Mouse (Mus musculus): ENCODE measurements around the gene Gm20807. TPM values are rescaled to one million over a fixed set of nuclear protein-coding genes. Genes with fewer than 3 reads are reported as not detected.
"Not testable (repeated sequence)": the region's sequence is repeated elsewhere in the genome, so short reads cannot be mapped to it uniquely, and the experiment has no call there.

Gene Gm20807
- total RNA-seq (2021), result not detected
- long read RNA-seq, experiment 1, result 0 reads
- long read RNA-seq, experiment 2, result 0 reads

GRCm38 (mm10) chrY:13042591-13042990 lies at the start of gene Gm20807:
Gene Gm20807, plus strand, starts transcription at chrY:13042891.
- DNase-seq; intact Hi-C loops (cut with DNase I): not testable (repeated sequence)

Other genes starting within 250 kb of the Gm20807 start
- gene Gm21891, start 90.6 kb downstream of the Gm20807 start, total RNA-seq (2021), result not detected
- gene Gm21425, start 119.1 kb downstream of the Gm20807 start, total RNA-seq (2021), result not detected
- gene Gm21828, start 181.0 kb downstream of the Gm20807 start, total RNA-seq (2021), result not detected
- gene Gm21440, start 209.5 kb downstream of the Gm20807 start, total RNA-seq (2021), result not detected
- gene Gm21454, start 209.6 kb downstream of the Gm20807 start, total RNA-seq (2021), result not detected

Measured in heart, postnatal 14 days (tissue).